Mouse (Mus musculus) stomach, embryonic 14.5 days (tissue): ENCODE data around the gene Zfp108. TPM values are rescaled to one million over a fixed set of nuclear protein-coding genes. Genes with fewer than 3 reads are reported as not detected.

Experiments used
- ATAC-seq: fragments of 200-750 bp; cut with Nextera tagmentation; 2 replicates; pipeline ENCODE4 v1.8.0; 2017; ENCODE audit warnings: low read depth, moderate TSS enrichment; ENCODE audit not compliant: insufficient number of reproducible peaks, insufficient read depth, low FRiP score
- H3K27ac ChIP-seq: fragments of 300-500 bp; sonication (generic); 2 replicates; pipeline ENCODE4 v1.5.1; 2014; ENCODE audit warnings: mild to moderate bottlenecking, low read length, moderate library complexity, mixed read lengths
- H3K27me3 ChIP-seq: fragments of 300-500 bp; sonication (generic); 2 replicates; pipeline ENCODE4 v1.6.1; 2014; ENCODE audit warnings: low read length, control low read depth, mixed read lengths; ENCODE audit not compliant: control insufficient read depth, insufficient read depth
- H3K36me3 ChIP-seq: fragments of 300-500 bp; sonication (generic); 2 replicates; pipeline ENCODE4 v1.6.1; 2014; ENCODE audit warnings: mild to moderate bottlenecking, control low read depth, low read length, moderate library complexity, mixed read lengths; ENCODE audit not compliant: control insufficient read depth, insufficient read depth
- H3K4me1 ChIP-seq: fragments of 300-500 bp; sonication (generic); 2 replicates; pipeline ENCODE4 v1.6.1; 2014; ENCODE audit warnings: low read length, control low read depth, mixed read lengths; ENCODE audit not compliant: control insufficient read depth, insufficient read depth
- H3K4me2 ChIP-seq: fragments of 300-500 bp; sonication (generic); replicated peaks from 2 replicates; pipeline ENCODE4 v1.6.1; 2014; ENCODE audit warnings: low read depth, low read length, control low read depth
- H3K4me3 ChIP-seq: fragments of 300-500 bp; sonication (generic); 2 replicates; pipeline ENCODE4 v1.5.1; 2014; ENCODE audit warnings: low read depth, low read length, control low read depth
- H3K9ac ChIP-seq: fragments of 300-500 bp; sonication (generic); replicated peaks from 2 replicates; pipeline ENCODE4 v1.6.1; 2014; ENCODE audit warnings: low read depth, mild to moderate bottlenecking, control low read depth, low read length, moderate library complexity, mixed read lengths
- H3K9me3 ChIP-seq: fragments of 300-500 bp; sonication (generic); 2 replicates; pipeline ENCODE4 v1.6.1; 2016; ENCODE audit warnings: low read depth, low read length, control low read depth; ENCODE audit not compliant: control insufficient read depth
- WGBS: fragments of 180-500 bp; shearing (Covaris S2); extraction: QIAGEN DNeasy Blood & Tissue Kit; methylation state at CpG from one replicate; pipeline ENCODE4 v1.1.7; 2014; 5-methylcytosine and 5-hydroxymethylcytosine counted together
- polyA plus RNA-seq: library from polyadenylated mRNA; unstranded; fragments of >200 nt; fragmentation: Nextera tagmentation; extraction: Ambion mirVana; gene quantifications from 2 replicates; pipeline ENCODE4 v1.2.1, GENCODE M21; 2014

Zfp108 gene
- polyA plus RNA-seq, 1 experiment from 2014 or later: 4.7 TPM

DNA sequence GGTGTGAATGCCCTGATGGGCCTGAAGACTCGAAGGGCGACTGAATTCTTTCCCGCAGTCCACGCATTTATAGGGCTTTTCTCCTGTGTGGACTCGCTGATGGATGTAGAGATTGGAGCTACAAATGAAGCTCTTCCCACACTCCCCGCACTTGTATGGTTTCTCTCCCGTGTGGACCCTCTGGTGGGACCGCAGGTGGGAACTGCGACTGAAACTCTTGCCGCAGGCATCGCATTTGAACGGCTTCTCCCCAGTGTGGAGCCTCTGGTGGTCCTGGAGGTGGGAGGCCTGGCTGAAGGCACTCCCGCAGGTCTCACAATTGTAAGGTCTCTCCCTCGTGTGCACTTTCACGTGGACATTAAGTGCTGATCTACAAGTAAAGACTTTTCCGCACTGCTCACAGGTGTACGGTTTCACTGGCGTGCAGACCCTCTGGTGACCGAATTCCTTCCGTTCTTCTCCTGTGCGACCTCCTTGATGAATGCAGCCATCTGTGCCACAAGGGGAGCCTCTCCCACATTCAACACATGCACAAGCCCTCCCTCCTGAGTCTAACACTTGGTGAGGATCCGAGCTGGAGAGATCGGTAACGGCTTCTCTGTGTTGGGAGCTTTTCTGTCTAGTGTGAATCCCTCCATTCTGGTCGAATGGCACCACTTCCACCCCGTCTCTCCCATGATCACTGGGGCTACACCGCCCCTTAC is 36.9 kb downstream of the Zfp108 start:
- ATAC-seq: no peak
- Histone ChIP-seq H3K4me3 (no peak overlapping the region), H3K4me1 (no peaks in the 10 kb centered on the region), H3K36me3 (peaks cover 60% of the 10 kb centered on the region), H3K27me3 (no peaks in the 10 kb centered on the region), H3K27ac (no peak overlapping the region), H3K9me3 (no peaks in the 10 kb centered on the region), H3K4me2 (no peak overlapping the region), H3K9ac (no peak overlapping the region)
- WGBS: 86% methylated on average over 27 of the region's 27 CpGs

GRCm38 (mm10) chr7:24293061-24293851 is 38.7 kb downstream of the Zfp108 start:
- H3K9me3 ChIP-seq: no peaks in the 10 kb centered on the region
- WGBS: 74% methylated on average over 12 of the region's 12 CpGs
- no peak overlapping the region for H3K27ac ChIP-seq
- H3K4me2 ChIP-seq: no peak overlapping the region
- peak; percentile 50; the same call in 1 of the 2 replicates for ATAC-seq
- H3K27me3 ChIP-seq: no peaks in the 10 kb centered on the region
- peaks cover 65% of the 10 kb centered on the region for H3K36me3 ChIP-seq
- no peak overlapping the region for H3K9ac ChIP-seq
- H3K4me1 ChIP-seq: peaks cover 6% of the 10 kb centered on the region
- H3K4me3 ChIP-seq: no peak overlapping the region

DNA sequence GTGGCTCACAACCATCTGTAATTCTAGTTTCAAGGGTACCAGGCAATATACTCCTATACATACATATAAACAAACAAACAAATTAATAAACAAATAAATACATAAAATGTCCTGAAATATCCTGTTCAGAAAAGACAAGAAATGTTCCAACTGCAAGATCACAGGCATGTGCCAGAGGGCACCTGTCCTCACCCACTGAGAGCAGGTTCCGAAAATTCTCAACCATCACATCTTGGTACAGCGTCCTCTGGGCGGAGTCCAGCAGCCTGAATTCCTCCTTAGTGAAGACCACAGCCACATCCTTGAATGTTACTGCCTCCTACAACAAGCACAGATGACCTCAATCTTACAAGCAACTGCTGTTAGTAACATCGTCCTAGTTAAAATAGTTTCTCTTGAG is 40.2 kb downstream of the Zfp108 start:
- H3K4me2 ChIP-seq: no peak overlapping the region
- no peak overlapping the region for H3K27ac ChIP-seq
- no peak overlapping the region for H3K4me3 ChIP-seq
- peaks cover 7% of the 10 kb centered on the region for H3K4me1 ChIP-seq
- H3K27me3 ChIP-seq: no peaks in the 10 kb centered on the region
- H3K36me3 ChIP-seq: peaks cover 61% of the 10 kb centered on the region
- no peak for ATAC-seq
- no peaks in the 10 kb centered on the region for H3K9me3 ChIP-seq
- 95% methylated on average over 4 of the region's 4 CpGs for WGBS
- H3K9ac ChIP-seq: no peak overlapping the region

GRCm38 (mm10) chr7:24295376-24295775 is 40.8 kb downstream of the Zfp108 start:
- no peak for ATAC-seq
- no peak overlapping the region for H3K4me2 ChIP-seq
- no peak overlapping the region for H3K9ac ChIP-seq
- peaks cover 55% of the 10 kb centered on the region for H3K36me3 ChIP-seq
- H3K4me3 ChIP-seq: no peak overlapping the region
- H3K27ac ChIP-seq: no peak overlapping the region
- no peaks in the 10 kb centered on the region for H3K9me3 ChIP-seq
- WGBS: 95% methylated on average over 7 of the region's 7 CpGs
- H3K27me3 ChIP-seq: no peaks in the 10 kb centered on the region
- peaks cover 9% of the 10 kb centered on the region for H3K4me1 ChIP-seq

GRCm38 (mm10) chr7:24296386-24296785 is 41.8 kb downstream of the Zfp108 start:
- ATAC-seq: no peak
- Histone ChIP-seq H3K36me3 (peaks cover 45% of the 10 kb centered on the region), H3K9me3 (no peaks in the 10 kb centered on the region), H3K27ac (no peak overlapping the region), H3K27me3 (no peaks in the 10 kb centered on the region), H3K4me2 (no peak overlapping the region), H3K4me3 (no peak overlapping the region), H3K4me1 (peaks cover 9% of the 10 kb centered on the region), H3K9ac (no peak overlapping the region)
- WGBS: 92% methylated on average over 7 of the region's 7 CpGs

DNA sequence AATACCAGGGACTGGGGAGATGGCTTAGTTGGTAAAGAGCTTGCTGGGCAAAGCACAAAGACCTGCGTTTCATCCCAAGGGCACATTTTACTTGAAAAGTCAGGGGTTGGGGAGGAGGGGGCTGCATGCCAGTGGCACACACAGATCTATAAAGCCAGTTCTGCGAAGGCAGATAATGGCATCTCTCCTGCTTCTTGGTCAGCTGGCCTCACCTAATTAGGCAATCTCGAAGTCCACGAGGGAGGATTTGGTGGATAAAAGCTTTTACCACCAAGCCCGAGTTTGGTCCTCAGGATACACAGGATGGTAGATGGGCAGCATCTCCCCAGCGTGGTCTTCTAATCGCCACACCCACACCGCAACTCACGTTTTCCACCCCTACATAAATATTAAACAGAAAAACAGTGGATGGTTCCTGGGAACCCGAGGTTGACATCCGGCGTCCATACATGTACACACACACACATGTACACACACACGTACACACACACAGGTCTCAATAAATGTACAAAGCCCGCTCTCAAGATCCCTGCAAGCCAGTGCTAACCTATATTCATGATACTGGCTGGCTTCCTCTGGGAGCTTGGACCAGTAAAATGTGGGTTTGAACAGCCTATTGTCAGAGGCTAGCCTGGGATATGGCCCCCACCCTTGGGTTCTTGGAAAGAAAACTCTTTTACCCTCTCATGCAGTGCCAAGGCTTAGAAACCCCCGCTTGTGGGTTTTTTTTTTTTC is 42.9 kb downstream of the Zfp108 start:
- H3K4me2 ChIP-seq: peak overlapping the region; percentile 74
- H3K9me3 ChIP-seq: no peaks in the 10 kb centered on the region
- peaks cover 33% of the 10 kb centered on the region for H3K36me3 ChIP-seq
- H3K9ac ChIP-seq: no peak overlapping the region
- H3K4me3 ChIP-seq: peak overlapping the region; percentile 76; the same call in 1 of the 2 replicates
- no peaks in the 10 kb centered on the region for H3K27me3 ChIP-seq
- no peak overlapping the region for H3K27ac ChIP-seq
- H3K4me1 ChIP-seq: peaks cover 9% of the 10 kb centered on the region
- no peak for ATAC-seq
- 92% methylated on average over 15 of the region's 15 CpGs for WGBS

DNA sequence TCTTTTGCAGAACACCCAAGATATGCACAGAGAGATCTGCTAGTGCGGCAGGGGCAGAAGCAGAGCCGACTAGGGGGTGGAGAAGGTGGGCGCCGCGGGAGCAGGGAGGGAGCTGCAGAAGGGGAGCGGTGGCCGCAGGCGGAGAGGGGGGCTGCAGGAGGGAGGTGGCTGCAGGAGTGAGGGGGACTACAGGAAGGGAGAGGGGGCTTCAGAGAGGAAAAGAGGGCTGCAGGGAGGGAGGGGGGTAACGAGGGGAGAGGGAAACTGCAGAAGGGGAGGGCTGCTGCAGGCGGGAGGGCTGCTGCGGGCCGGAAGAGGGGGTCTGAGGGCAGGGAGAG is 44.0 kb downstream of the Zfp108 start:
- Histone ChIP-seq H3K4me1 (peaks cover 9% of the 10 kb centered on the region), H3K27ac (peak overlapping the region; percentile 92), H3K4me3 (peak overlapping the region; percentile 76), H3K4me2 (peak overlapping the region; percentile 74), H3K36me3 (peaks cover 35% of the 10 kb centered on the region), H3K9ac (peak overlapping the region; percentile 74), H3K9me3 (no peaks in the 10 kb centered on the region), H3K27me3 (no peaks in the 10 kb centered on the region)
- no peak for ATAC-seq
- under 1% methylated on average over 12 of the region's 12 CpGs for WGBS

DNA sequence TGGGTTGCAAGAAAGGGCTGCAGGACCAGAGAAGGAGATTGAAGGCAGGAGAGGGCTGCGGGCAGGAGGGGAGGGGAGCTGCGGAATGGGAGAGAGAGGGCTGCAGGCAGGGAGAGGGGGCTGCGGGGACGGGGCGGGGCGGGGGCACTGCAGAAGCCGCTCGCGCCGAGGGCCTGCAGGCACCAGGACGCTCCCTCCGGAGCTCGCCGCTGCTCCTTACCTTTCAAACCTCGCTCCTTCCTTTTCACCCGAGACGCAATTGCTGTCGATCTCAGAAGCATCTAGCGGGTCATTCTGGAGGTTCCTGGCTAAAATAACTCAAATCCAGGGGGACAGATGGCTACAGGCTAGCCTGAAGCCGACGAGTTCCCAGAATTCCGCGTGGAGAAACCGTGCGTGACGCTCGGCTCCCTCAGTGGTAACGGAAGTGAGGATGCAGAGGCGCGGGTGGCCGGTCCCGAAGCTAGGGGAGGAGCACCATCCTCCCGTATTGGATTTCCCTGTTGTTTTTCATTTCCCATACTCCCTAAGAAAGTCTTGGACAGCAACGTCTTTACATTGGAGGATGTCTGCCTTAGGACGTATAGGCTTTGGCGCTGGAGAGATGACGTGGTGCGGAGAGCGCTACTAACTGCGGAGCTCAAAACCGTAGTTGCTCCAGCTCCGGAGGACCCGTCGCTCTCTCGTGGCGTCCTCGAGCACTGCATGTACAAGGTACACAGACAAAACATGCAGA is 44.5 kb downstream of the Zfp108 start:
- peak overlapping the region; percentile 74 for H3K9ac ChIP-seq

More for the DNA sequence above, 44.5 kb downstream of the Zfp108 start:
- Histone ChIP-seq H3K4me3 (peak overlapping the region; percentile 76), H3K27ac (peak overlapping the region; percentile 92), H3K27me3 (no peaks in the 10 kb centered on the region), H3K4me2 (peak overlapping the region; percentile 74), H3K4me1 (peaks cover 9% of the 10 kb centered on the region), H3K36me3 (peaks cover 29% of the 10 kb centered on the region), H3K9me3 (no peaks in the 10 kb centered on the region)
- WGBS: under 1% methylated on average over 47 of the region's 47 CpGs
- ATAC-seq: peak; percentile 90
